Mouse (Mus musculus): ENCODE results near the gene Prickle2.

DNA sequence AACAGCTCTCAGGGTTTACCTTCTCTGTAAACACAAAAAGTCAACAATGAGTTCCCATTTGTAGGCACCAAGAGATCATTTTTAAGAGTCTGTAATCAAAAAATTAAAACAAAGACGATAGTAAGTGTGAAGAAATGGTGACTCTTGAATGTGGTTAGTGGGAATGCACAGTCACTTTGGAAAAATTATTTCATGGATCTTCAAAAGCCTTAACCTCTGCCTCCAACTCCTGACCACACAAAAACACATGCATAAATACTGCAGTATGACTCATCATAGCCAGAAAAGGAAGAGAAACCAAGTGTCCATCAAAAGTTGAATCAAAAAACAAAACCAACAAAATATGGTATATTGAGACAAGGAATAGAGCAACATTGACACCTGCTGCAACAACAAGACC lies 69.5 kb downstream of the Prickle2 start:
- TF ChIP-seq TAL1 (conservative IDR thresholded peaks at IDR 0.05; ENCODE audit: low read depth, low read length) (no peak), CTCF (IDR thresholded peaks at IDR 0.05; ENCODE audit: low read depth, low read length) (no peak), GATA1 (IDR thresholded peaks at IDR 0.05; ENCODE audit: borderline replicate concordance, low read length) (no peak)

Data from G1E (cell line).